Mouse (Mus musculus) CH12.LX (cell line): ENCODE results near the gene Adsl. TPM values are rescaled to one million over a fixed set of nuclear protein-coding genes. Genes with fewer than 3 reads are reported as not detected.

Experiments used
- DNase-seq: peaks from one replicate; pipeline ENCODE4 v3.0.0-alpha.2; 2013; ENCODE audit errors: extremely low read depth
- H3K27ac ChIP-seq: 2 replicates; pipeline ENCODE4 v1.5.1; 2012; ENCODE audit warnings: low read depth, mild to moderate bottlenecking, control low read depth, moderate library complexity; ENCODE audit not compliant: insufficient read depth
- H3K27me3 ChIP-seq: replicated peaks from 2 replicates; pipeline ENCODE3; 2012; ENCODE audit warnings: inconsistent platforms
- H3K36me3 ChIP-seq, 2 experiments: replicated peaks in 1 of 2; 2 replicates each; pipeline versions ENCODE3 to v1.6.1; 2012; ENCODE audit warnings: inconsistent platforms in 1 of 2, low read length in 1 of 2, mild to moderate bottlenecking in 1 of 2, mixed read lengths in 1 of 2, moderate library complexity in 1 of 2; ENCODE audit not compliant: control insufficient read depth in 1 of 2, insufficient read depth in 1 of 2
- H3K4me1 ChIP-seq, 2 experiments: 2 replicates each; pipeline ENCODE4 v1.6.1; 2012; ENCODE audit warnings: inconsistent platforms in 1 of 2, moderate library complexity in 1 of 2; ENCODE audit not compliant: insufficient read depth in 2 of 2, control insufficient read depth in 1 of 2
- H3K4me2 ChIP-seq: 2 replicates; pipeline ENCODE4 v1.6.1; 2012; ENCODE audit warnings: low read depth, mild to moderate bottlenecking, control low read depth; ENCODE audit not compliant: poor library complexity, insufficient read depth, severe bottlenecking
- H3K4me3 ChIP-seq, 3 experiments: fragments of 150-350 bp in 1 of 3; sonication (generic) in 1 of 3; replicated peaks in 1 of 3; 2 replicates each; pipeline versions ENCODE3 to v1.5.1; 2011 to 2012; ENCODE audit warnings: low read depth in 2 of 3, low read length in 2 of 3, mild to moderate bottlenecking in 2 of 3, moderate library complexity in 2 of 3, control low read depth in 1 of 3, improper control_type of control experiment in 1 of 3, inconsistent platforms in 1 of 3, mixed read lengths in 1 of 3; ENCODE audit not compliant: poor library complexity in 1 of 3
- H3K79me2 ChIP-seq: replicated peaks from 2 replicates; pipeline ENCODE4 v1.6.1; 2012; ENCODE audit warnings: mild to moderate bottlenecking, moderate library complexity; ENCODE audit not compliant: control insufficient read depth, poor library complexity, insufficient read depth, severe bottlenecking; ENCODE audit errors: extremely low read depth
- H3K9ac ChIP-seq: 2 replicates; pipeline ENCODE4 v1.6.1; 2012; ENCODE audit warnings: low read depth, mild to moderate bottlenecking, control low read depth, moderate library complexity; ENCODE audit not compliant: insufficient read depth
- H3K9me3 ChIP-seq: replicated peaks from 2 replicates; pipeline ENCODE3; 2012; ENCODE audit warnings: low read length, inconsistent platforms, mixed read lengths
- CHD2 ChIP-seq: IDR thresholded peaks from 2 replicates; pipeline ENCODE4 v1.6.1; 2011; ENCODE audit warnings: low read length, improper control_type of control experiment
- E2F4 ChIP-seq: IDR thresholded peaks from 2 replicates; pipeline ENCODE4 v1.6.1; 2011; ENCODE audit warnings: low read depth, low read length, improper control_type of control experiment; ENCODE audit not compliant: insufficient replicate concordance
- ELF1 ChIP-seq: IDR thresholded peaks from 2 replicates; pipeline ENCODE4 v1.6.1; 2014; ENCODE audit warnings: low read depth, mild to moderate bottlenecking, inconsistent platforms, low read length, improper control_type of control experiment
- EP300 ChIP-seq: IDR thresholded peaks from 2 replicates; pipeline ENCODE4 v1.6.1; 2011; ENCODE audit warnings: low read length, improper control_type of control experiment
- ETS1 ChIP-seq: conservative IDR thresholded peaks from 2 replicates; pipeline ENCODE4 v1.6.1; 2012; ENCODE audit warnings: low read depth, mild to moderate bottlenecking, inconsistent platforms, low read length, improper control_type of control experiment, moderate library complexity
- HCFC1 ChIP-seq: IDR thresholded peaks from 2 replicates; pipeline ENCODE4 v1.6.1; 2012; ENCODE audit warnings: low read depth, mild to moderate bottlenecking, inconsistent platforms, low read length, improper control_type of control experiment
- JUN ChIP-seq: IDR thresholded peaks from 2 replicates; pipeline ENCODE4 v1.6.1; 2011; ENCODE audit warnings: low read depth, mild to moderate bottlenecking, low read length, improper control_type of control experiment, moderate library complexity; ENCODE audit not compliant: insufficient read depth
- JUND ChIP-seq: conservative IDR thresholded peaks from 2 replicates; pipeline ENCODE4 v1.6.1; 2011; ENCODE audit warnings: low read depth, low read length, improper control_type of control experiment
- KAT2A ChIP-seq: IDR thresholded peaks from 2 replicates; pipeline ENCODE4 v1.6.1; 2012; ENCODE audit warnings: low read length, improper control_type of control experiment, inconsistent platforms; ENCODE audit not compliant: insufficient replicate concordance
- MAFK ChIP-seq: IDR thresholded peaks from 2 replicates; pipeline ENCODE4 v1.6.1; 2011; ENCODE audit warnings: low read length, improper control_type of control experiment; ENCODE audit not compliant: insufficient replicate concordance
- MXI1 ChIP-seq: IDR thresholded peaks from 2 replicates; pipeline ENCODE4 v1.6.1; 2011; ENCODE audit warnings: mild to moderate bottlenecking, low read depth, low read length, improper control_type of control experiment
- PAX5 ChIP-seq: IDR thresholded peaks from 2 replicates; pipeline ENCODE4 v1.6.1; 2012; ENCODE audit warnings: low read length, inconsistent platforms, mixed read lengths
- POLR2A ChIP-seq: IDR thresholded peaks from 2 replicates; pipeline ENCODE4 v1.6.1; 2011; ENCODE audit warnings: low read depth, mild to moderate bottlenecking, improper control_type of control experiment, low read length
- POLR2AphosphoS2 ChIP-seq: IDR thresholded peaks from 2 replicates; pipeline ENCODE4 v1.6.1; 2011; ENCODE audit warnings: low read depth, low read length, improper control_type of control experiment
- SIN3A ChIP-seq: IDR thresholded peaks from 2 replicates; pipeline ENCODE4 v1.6.1; 2012; ENCODE audit warnings: low read length, improper control_type of control experiment, inconsistent platforms
- TBP ChIP-seq: conservative IDR thresholded peaks from 2 replicates; pipeline ENCODE4 v1.6.1; 2011; ENCODE audit warnings: low read depth, low read length, improper control_type of control experiment
- UBTF ChIP-seq: IDR thresholded peaks from 2 replicates; pipeline ENCODE4 v1.6.1; 2012; ENCODE audit warnings: low read depth, mild to moderate bottlenecking, inconsistent platforms, low read length, improper control_type of control experiment, moderate library complexity
- ZC3H11A ChIP-seq: IDR thresholded peaks from 2 replicates; pipeline ENCODE4 v1.6.1; 2012; ENCODE audit warnings: low read depth, mild to moderate bottlenecking, inconsistent platforms, low read length, improper control_type of control experiment
- ZKSCAN1 ChIP-seq: IDR thresholded peaks from 2 replicates; pipeline ENCODE4 v1.6.1; 2012; ENCODE audit warnings: low read depth, inconsistent platforms, low read length, improper control_type of control experiment, borderline replicate concordance
- ZMIZ1 ChIP-seq: IDR thresholded peaks from 2 replicates; pipeline ENCODE4 v1.6.1; 2012; ENCODE audit warnings: low read depth, mild to moderate bottlenecking, inconsistent platforms, low read length, improper control_type of control experiment
- ZNF384 ChIP-seq: IDR thresholded peaks from 2 replicates; pipeline ENCODE4 v1.6.1; 2012; ENCODE audit warnings: low read depth, low read length, improper control_type of control experiment, inconsistent platforms
- dilution Hi-C: fragments of 300-500 bp; cut with MboI; formaldehyde crosslinking; loops from 2 replicates; pipeline ENCODE4 v1.14.3; 2020; ENCODE audit warnings: low sequenced_read_pairs; ENCODE audit not compliant: extremely low pct_unique_long_range_greater_than_20kb, extremely low pct_ligation_motif_present
- in situ Hi-C: fragments of 300-500 bp; cut with MboI; formaldehyde crosslinking; loops from 3 replicates; pipeline ENCODE4 v1.14.3; 2019; ENCODE audit warnings: low sequenced_read_pairs, low pct_ligation_motif_present, low pct_unique_long_range_greater_than_20kb, mixed read lengths
- polyA plus RNA-seq: library from polyadenylated mRNA; unstranded; fragments of >175 nt; gene quantifications from 2 replicates; pipeline ENCODE4 v1.2.1, GENCODE M21; 2012; ENCODE audit warnings: low read depth; ENCODE audit not compliant: insufficient read length
- total RNA-seq, 2 experiments: library from RNA; depleted of rRNA; stranded (reverse); fragments of 300-350 nt in 1 of 2; fragments of >200 nt in 1 of 2; gene quantifications; 2 replicates each; pipeline ENCODE4 v1.2.3; 2012 to 2014

The Adsl gene
- total and polyA plus RNA-seq, 3 experiments, result 226 to 356 (median 276) TPM

GRCm38 (mm10) chr15:80996090-80996835, 48.0 kb downstream of the Adsl start:
- Histone ChIP-seq H3K9ac (no peak overlapping the region), H3K36me3 (peaks cover 0 to 8% of the 10 kb centered on the region in 2 experiments), H3K4me1 (peaks cover 0 to 15% of the 10 kb centered on the region in 2 experiments; a peak in 1 of 4 replicates), H3K4me3 (no peak overlapping the region), H3K4me2 (no peak overlapping the region), H3K79me2 (no peaks in the 10 kb centered on the region), H3K27me3 (no peaks in the 10 kb centered on the region), H3K27ac (no peak overlapping the region)
- dilution Hi-C loops (no loop called here), in situ Hi-C loops (no loop called here)
- TF ChIP-seq MAFK (no peak), ZKSCAN1 (no peak), ZC3H11A (no peak), CHD2 (no peak), UBTF (no peak), JUN (no peak), SIN3A (no peak), ELF1 (no peak), POLR2A (no peak), POLR2AphosphoS2 (no peak), KAT2A (no peak), EP300 (no peak), PAX5 (no peak), E2F4 (no peak), HCFC1 (no peak)
- TF ChIP-seq, all 38 proteins: peak for 0
- no peaks in the 10 kb centered on the region for H3K9me3 ChIP-seq
- no peak for DNase-seq

GRCm38 (mm10) chr15:80997077-80997476, 48.8 kb downstream of the Adsl start:
- H3K9ac ChIP-seq, result no peak overlapping the region
- peaks cover 0 to 15% of the 10 kb centered on the region in 2 experiments; a peak in 1 of 4 replicates for H3K4me1 ChIP-seq
- H3K4me3 ChIP-seq, result no peak overlapping the region
- TF ChIP-seq E2F4 (no peak), ZNF384 (no peak), ETS1 (no peak), PAX5 (no peak), MXI1 (no peak), ZMIZ1 (no peak), TBP (no peak), ELF1 (no peak), ZC3H11A (no peak), JUND (no peak), POLR2A (no peak), KAT2A (no peak)
- peaks cover 0 to 12% of the 10 kb centered on the region in 2 experiments for H3K36me3 ChIP-seq
- H3K27me3 ChIP-seq, result no peaks in the 10 kb centered on the region
- dilution Hi-C loops (no loop called here), in situ Hi-C loops (no loop called here)
- H3K9me3 ChIP-seq, result no peaks in the 10 kb centered on the region
- no peak for DNase-seq
- H3K27ac ChIP-seq, result no peak overlapping the region
- H3K79me2 ChIP-seq, result no peaks in the 10 kb centered on the region
- H3K4me2 ChIP-seq, result no peak overlapping the region
